Mouse (Mus musculus): ENCODE data around the gene Clcn1. TPM values are rescaled to one million over a fixed set of nuclear protein-coding genes. Genes with fewer than 3 reads are reported as not detected.

Clcn1 gene
- 1 to 10 TPM; 3.8 to 4.0 TPM for total RNA-seq (2021)
- long read RNA-seq, experiment 1, result 0 reads
- long read RNA-seq, experiment 2, partial matches to known transcripts, result 0 of 1 reads
- long read RNA-seq, experiment 2, other reads (novel, unspliced or antisense), result 1 of 1 reads

DNA sequence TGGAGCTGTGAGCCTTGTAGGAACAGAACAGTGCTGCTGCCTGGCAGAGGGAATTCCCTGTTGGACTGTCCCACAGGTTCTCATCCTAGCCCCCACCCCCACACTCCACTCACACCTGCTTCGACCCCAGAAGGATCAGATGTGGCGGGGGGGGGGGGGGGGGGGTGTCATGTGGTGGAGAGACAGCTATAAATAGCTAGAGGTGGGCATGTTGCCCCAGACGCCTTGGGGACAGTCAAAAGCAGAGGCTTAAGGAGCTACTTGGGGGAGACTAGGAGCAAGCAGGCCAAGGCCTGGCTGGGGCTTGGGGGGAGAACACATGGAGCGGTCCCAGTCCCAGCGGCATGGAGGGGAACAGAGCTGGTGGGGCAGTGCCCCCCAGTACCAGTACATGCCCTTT lies at the start of gene Clcn1:
Clcn1 (plus strand) TSS at position 238 of the 400 bp plus-strand sequence.
- no peak for DNase-seq (ENCODE audit: low spot score in 2 of 2)

DNA sequence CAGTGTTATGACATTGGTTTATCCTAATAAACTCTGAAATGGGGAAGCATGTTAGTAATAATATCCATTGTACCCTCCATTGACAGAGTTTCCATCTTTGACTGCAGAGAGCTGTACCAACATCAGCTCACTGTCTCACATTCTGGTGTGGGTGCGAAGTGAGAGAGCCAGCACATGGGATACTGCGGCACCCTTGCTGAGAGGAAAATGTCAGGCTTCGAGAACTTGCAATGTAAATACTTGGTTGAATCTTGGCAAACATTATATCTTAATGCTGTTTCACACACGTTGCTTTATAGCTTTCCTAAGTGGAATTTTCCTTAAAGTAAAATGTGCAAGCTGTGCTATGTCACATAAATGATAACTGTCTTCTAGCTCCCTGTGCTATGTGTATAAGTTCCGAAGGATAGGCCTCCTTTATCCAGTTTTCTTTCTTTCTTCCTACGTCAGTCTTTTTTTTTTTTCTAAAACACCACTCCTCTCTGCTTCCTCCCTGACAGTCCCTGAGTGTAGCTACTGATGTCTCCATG lies 49.1 kb upstream of the Clcn1 start:
- peak; percentile 24 to 47 for DNase-seq (ENCODE audit: low spot score in 2 of 2)

- DNase-seq (ENCODE audit: low spot score in 2 of 2), result no peak
These were observed 45.0 kb upstream of the Clcn1 start for GRCm38 (mm10) chr6:42241311-42242045.

- DNase-seq (ENCODE audit: low spot score in 2 of 2), result peak; percentile 61 to 71
These were observed 40.7 kb upstream of the Clcn1 start, which contains the start of gene Gstk1 for GRCm38 (mm10) chr6:42245711-42246353. Gene Gstk1, plus strand, starts transcription at chr6:42245935.

- no peak for DNase-seq (ENCODE audit: low spot score in 2 of 2)
These were observed 39.3 kb upstream of the Clcn1 start for GRCm38 (mm10) chr6:42247173-42247572.

- no peak for DNase-seq (ENCODE audit: low spot score in 2 of 2)
These were observed 38.5 kb upstream of the Clcn1 start for GRCm38 (mm10) chr6:42247981-42248380.

GRCm38 (mm10) chr6:42251791-42252190 lies 34.7 kb upstream of the Clcn1 start:
- no peak for DNase-seq (ENCODE audit: low spot score in 2 of 2)

- no peak for DNase-seq (ENCODE audit: low spot score in 2 of 2)
These were observed 33.4 kb upstream of the Clcn1 start for GRCm38 (mm10) chr6:42253103-42253502.

DNA sequence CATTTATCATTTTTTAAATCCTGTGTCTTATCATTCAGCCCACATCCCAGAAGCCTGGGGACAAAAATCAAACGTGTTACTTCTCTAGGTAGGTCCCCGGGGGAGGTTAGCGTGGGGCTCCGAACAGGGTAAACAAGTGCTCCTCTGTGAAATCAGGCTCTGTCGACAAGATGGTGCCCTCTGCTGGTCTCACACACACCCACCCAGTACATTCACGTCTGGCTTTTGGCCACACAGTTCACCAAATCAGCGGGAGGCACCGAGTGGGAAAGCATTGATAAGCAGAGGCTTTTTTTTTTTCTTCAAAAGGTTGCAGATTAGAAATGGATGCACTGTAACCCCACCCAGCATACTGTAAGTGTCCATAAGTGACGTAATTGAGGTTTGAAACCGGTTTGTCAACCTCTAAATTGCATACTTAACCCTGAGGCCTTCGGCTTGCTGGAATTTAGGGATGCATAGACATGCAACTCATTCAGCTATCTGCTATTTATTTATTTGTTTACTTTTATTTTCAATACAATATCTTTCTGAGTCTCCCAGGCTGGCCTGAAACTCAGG lies 29.1 kb upstream of the Clcn1 start:
- peak; percentile 59 to 66 for DNase-seq (ENCODE audit: low spot score in 2 of 2)

GRCm38 (mm10) chr6:42260430-42260829 lies 26.1 kb upstream of the Clcn1 start:
- DNase-seq (ENCODE audit: low spot score in 2 of 2), result no peak

GRCm38 (mm10) chr6:42261524-42262170 lies 24.8 kb upstream of the Clcn1 start, which contains the start of gene Tmem139:
Gene Tmem139, plus strand, starts transcription at chr6:42261970.
- no peak for DNase-seq (ENCODE audit: low spot score in 2 of 2)

- peak; percentile 99 for DNase-seq (ENCODE audit: low spot score in 2 of 2)
These were observed 21.7 kb upstream of the Clcn1 start, which contains the start of gene Casp2 for GRCm38 (mm10) chr6:42264626-42265312. Gene Casp2, plus strand, starts transcription at chr6:42264985.

DNA sequence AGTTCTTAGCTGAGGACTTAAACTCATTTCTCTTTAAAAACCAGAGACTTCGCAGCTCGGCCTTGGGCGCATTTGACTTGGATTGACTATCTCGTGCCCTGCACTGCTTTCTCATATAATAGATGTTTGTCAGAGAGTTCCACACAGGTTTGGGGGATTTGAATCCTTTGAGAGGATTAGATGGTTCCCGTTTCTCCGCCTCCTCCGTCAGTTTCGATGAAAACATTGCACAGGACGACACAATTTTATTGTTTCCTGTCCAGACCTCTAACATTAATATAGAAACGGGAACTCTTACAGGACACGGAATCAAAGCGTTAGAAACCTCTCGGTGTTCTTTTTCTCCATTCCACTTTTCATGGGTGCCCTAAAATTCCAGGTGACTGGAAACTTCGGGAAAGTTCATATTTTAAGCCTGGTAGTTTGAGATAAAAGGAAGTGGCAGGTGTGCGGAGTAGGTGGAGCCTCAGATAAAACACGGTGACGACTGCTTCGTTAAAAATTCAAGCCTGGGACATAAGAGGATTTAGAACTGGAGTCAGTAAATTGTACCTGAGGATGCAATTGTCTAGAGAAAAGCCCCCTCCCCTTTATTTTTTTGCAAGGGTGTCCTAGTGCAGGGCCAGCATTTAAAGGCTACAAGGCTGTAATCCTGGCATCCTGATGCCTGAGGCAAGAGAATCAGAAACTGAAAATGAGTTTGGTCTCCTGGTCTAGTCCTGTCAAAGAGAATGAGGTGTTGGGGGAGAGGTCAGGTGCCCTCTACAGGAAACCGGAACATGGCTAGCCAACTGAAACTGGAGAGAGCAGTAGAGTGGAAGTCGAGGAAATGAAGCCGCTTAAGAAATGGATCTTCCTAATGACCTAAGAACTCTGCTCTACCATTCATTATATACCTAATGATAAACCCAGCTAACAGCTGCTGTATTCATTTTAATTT lies 20.8 kb upstream of the Clcn1 start:
- DNase-seq (ENCODE audit: low spot score in 2 of 2), result no peak

DNA sequence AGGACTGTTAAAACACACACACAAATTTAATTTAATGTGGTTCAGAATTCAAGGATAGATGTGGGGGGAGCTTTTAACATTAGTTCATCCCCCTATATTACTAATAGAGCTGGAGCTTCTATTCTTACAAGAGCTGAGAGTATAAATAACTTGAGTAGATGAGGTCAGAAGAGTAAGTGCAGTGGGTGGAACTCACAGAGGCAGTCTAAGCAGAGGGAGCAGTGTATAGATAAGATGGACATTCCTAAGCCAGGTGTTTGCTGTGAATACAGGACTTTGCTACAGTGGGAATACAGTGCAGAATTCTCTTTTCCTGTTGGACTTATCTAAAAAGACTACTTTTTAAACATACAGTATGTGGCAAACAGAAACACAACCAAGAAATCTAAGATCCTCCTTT lies 15.7 kb upstream of the Clcn1 start:
- no peak for DNase-seq (ENCODE audit: low spot score in 2 of 2)

GRCm38 (mm10) chr6:42276151-42276550 lies 10.3 kb upstream of the Clcn1 start:
- DNase-seq (ENCODE audit: low spot score in 2 of 2), result no peak

DNA sequence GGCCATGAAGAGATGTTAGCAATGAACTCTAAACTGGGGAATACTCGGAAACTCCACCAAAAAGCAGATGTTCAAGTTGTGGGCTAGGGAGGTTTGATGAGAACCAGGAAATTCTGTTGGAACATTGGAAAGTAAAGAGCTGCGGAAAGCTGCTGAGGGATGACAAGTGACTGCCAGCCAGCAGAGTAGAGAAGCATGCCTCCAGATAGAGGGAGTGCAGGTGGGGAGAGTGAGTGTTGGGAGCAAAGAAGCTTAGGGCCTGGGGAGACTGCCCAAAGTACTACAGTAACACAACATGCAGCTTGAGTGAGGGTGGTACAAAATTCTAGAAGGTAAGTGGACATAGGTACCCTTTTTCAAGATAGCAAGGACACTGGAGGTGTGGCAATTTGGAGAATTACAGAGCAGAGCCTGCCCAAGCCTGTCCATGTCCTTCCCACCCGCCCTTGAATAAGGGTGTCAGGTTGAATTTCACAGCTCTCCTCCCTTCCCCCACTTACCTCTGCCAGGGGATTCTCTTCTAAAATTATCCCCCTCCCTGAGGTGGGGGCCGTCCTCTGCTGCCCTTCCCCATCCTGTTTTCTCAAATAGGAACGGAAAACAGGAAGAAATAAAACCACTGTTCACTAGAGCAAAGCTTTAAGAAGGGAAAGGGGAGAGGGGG lies 3.5 kb upstream of the Clcn1 start:
- no peak for DNase-seq (ENCODE audit: low spot score in 2 of 2)

GRCm38 (mm10) chr6:42287562-42287961 lies 1.1 kb downstream of the Clcn1 start:
- no peak for DNase-seq (ENCODE audit: low spot score in 2 of 2)

GRCm38 (mm10) chr6:42293327-42293726 lies 6.8 kb downstream of the Clcn1 start:
- DNase-seq (ENCODE audit: low spot score in 2 of 2), result no peak

GRCm38 (mm10) chr6:42295549-42296094 lies 9.1 kb downstream of the Clcn1 start:
- DNase-seq (ENCODE audit: low spot score in 2 of 2), result no peak

Measured in left cerebral cortex, adult 18-20 months (tissue).